Mouse (Mus musculus) heart, adult 2 months (tissue): ENCODE data around the gene Erf. TPM values are rescaled to one million over a fixed set of nuclear protein-coding genes. Genes with fewer than 3 reads are reported as not detected.

Experiments
- DNase-seq, 2 experiments: peaks; one replicate each; pipeline ENCODE4 v3.0.0; 2021
- H3K27ac ChIP-seq: fragments of 200-600 bp; 2 replicates; pipeline ENCODE4 v1.8.1; 2022
- H3K27me3 ChIP-seq: fragments of 200-500 bp; 2 replicates; pipeline ENCODE4 v1.6.1; 2012; ENCODE audit warnings: mild to moderate bottlenecking, low read length, inconsistent platforms, mixed read lengths; ENCODE audit not compliant: control insufficient read depth, insufficient read depth
- H3K36me3 ChIP-seq: fragments of 200-500 bp; 2 replicates; pipeline ENCODE4 v1.6.1; 2012; ENCODE audit warnings: low read length, inconsistent platforms; ENCODE audit not compliant: control insufficient read depth, insufficient read depth
- H3K4me1 ChIP-seq: fragments of 200-500 bp; 2 replicates; pipeline ENCODE4 v1.6.1; 2011; ENCODE audit warnings: low read length; ENCODE audit not compliant: control insufficient read depth, insufficient read depth
- H3K4me3 ChIP-seq: fragments of 200-600 bp; 2 replicates; pipeline ENCODE4 v1.8.1; 2022
- H3K79me2 ChIP-seq: fragments of 200-500 bp; replicated peaks from 2 replicates; pipeline ENCODE4 v1.6.1; 2012; ENCODE audit warnings: mild to moderate bottlenecking, inconsistent platforms, low read length, moderate library complexity, mixed read lengths; ENCODE audit not compliant: control insufficient read depth, insufficient read depth
- H3K9ac ChIP-seq: fragments of 200-500 bp; 2 replicates; pipeline ENCODE4 v1.6.1; 2012; ENCODE audit warnings: low read depth, mild to moderate bottlenecking, control low read depth, inconsistent platforms, low read length, mixed read lengths
- CTCF ChIP-seq: fragments of 200-600 bp; IDR thresholded peaks from 2 replicates; pipeline ENCODE4 v1.8.1; 2022; ENCODE audit warnings: antibody characterized with exemption, mild to moderate bottlenecking, moderate library complexity
- EP300 ChIP-seq: fragments of 200-500 bp; IDR thresholded peaks from 2 replicates; pipeline ENCODE4 v1.6.1; 2011; ENCODE audit warnings: low read depth, low read length, control low read depth; ENCODE audit not compliant: insufficient read depth
- POLR2A ChIP-seq: fragments of 200-500 bp; IDR thresholded peaks from 2 replicates; pipeline ENCODE4 v1.6.1; 2011; ENCODE audit warnings: mild to moderate bottlenecking, low read depth, low read length, control low read depth; ENCODE audit not compliant: insufficient read depth
- WGBS: fragments of 180-500 bp; shearing (Covaris S2); methylation state at CpG from one replicate; pipeline ENCODE4 v1.1.7; 2018; 5-methylcytosine and 5-hydroxymethylcytosine counted together
- intact Hi-C: fragments of 180-260 bp; cut with DNase I; formaldehyde crosslinking; loops from one replicate; pipeline ENCODE4 v1.15.1; 2025
- polyA plus RNA-seq: library from polyadenylated mRNA; depleted of rRNA; stranded (reverse); fragments of >200 nt; gene quantifications from 2 replicates; pipeline ENCODE4 v1.2.3, GENCODE M21; 2012
- total RNA-seq, 2 experiments: library from RNA; stranded (reverse); gene quantifications; 2 replicates each; pipeline ENCODE4 v1.2.3; 2021

Gene Erf
- total and polyA plus RNA-seq, 3 experiments, result 16.5 to 21.2 (median 17.1) TPM

- WGBS, result 22% methylated on average over 8 of the region's 8 CpGs
- H3K27ac ChIP-seq, result peak overlapping the region; percentile 98
- no peaks in the 10 kb centered on the region for H3K27me3 ChIP-seq
- peaks cover 3% of the 10 kb centered on the region; the same call in 1 of the 2 replicates for H3K79me2 ChIP-seq
- H3K4me1 ChIP-seq, result peaks cover 9% of the 10 kb centered on the region
- H3K4me3 ChIP-seq, result peak overlapping the region; percentile 96
- no peak for TF ChIP-seq CTCF
- TF ChIP-seq EP300, result 0 out of 2 replicates have a peak, but pooled peaks have one; percentile 43
- no peak for TF ChIP-seq POLR2A
- peak; percentile 41 to 54 for DNase-seq
- H3K9ac ChIP-seq, result peak overlapping the region; percentile 69
- intact Hi-C loops, result no loop called here
- no peaks in the 10 kb centered on the region for H3K36me3 ChIP-seq
These were observed 1.3 kb upstream of the Erf start for GRCm38 (mm10) chr7:25251822-25252221.

GRCm38 (mm10) chr7:25251071-25251791, 670 bp upstream of the Erf start:
- peaks cover 6% of the 10 kb centered on the region; the same call in 1 of the 2 replicates for H3K79me2 ChIP-seq
- H3K36me3 ChIP-seq, result no peaks in the 10 kb centered on the region
- peaks cover 12% of the 10 kb centered on the region for H3K4me1 ChIP-seq
- no peaks in the 10 kb centered on the region for H3K27me3 ChIP-seq
- H3K9ac ChIP-seq, result peak overlapping the region; percentile 69
- TF ChIP-seq POLR2A, result no peak; the same call in none of the 2 replicates
- TF ChIP-seq EP300, result 0 out of 2 replicates have a peak, but pooled peaks have one; percentile 15
- WGBS, result 7% methylated on average over 22 of the region's 22 CpGs
- H3K4me3 ChIP-seq, result peak overlapping the region; percentile 96
- H3K27ac ChIP-seq, result peak overlapping the region; percentile 98
- intact Hi-C loops, result no loop called here
- DNase-seq, result peak; percentile 75 to 80

GRCm38 (mm10) chr7:25249314-25250140, 1.0 kb downstream of the Erf start:
- TF ChIP-seq CTCF (no peak), POLR2A (0 out of 2 replicates have a peak, but pooled peaks have one; percentile 29)
- intact Hi-C loops, result loop anchor here (1.0 to 5.0 kb wide), 3 partner anchors 29 to 148 kb away; partner anchors contain the start of gene Lipe
- WGBS, result 1% methylated on average over 46 of the region's 73 CpGs

GRCm38 (mm10) chr7:25248846-25249313, 1.7 kb downstream of the Erf start:
- Histone ChIP-seq H3K27me3 (no peaks in the 10 kb centered on the region), H3K27ac (peak overlapping the region; percentile 98), H3K9ac (peak overlapping the region; percentile 96), H3K79me2 (peaks cover 7% of the 10 kb centered on the region; the same call in 1 of the 2 replicates), H3K36me3 (no peaks in the 10 kb centered on the region; the same call in 1 of the 2 replicates), H3K4me3 (peak overlapping the region; percentile 96), H3K4me1 (peaks cover 15% of the 10 kb centered on the region)
- no peak for DNase-seq
- no peak for TF ChIP-seq EP300
- no peak for TF ChIP-seq CTCF
- TF ChIP-seq POLR2A, result no peak
- WGBS, result 0% methylated on average over 25 of the region's 25 CpGs
- intact Hi-C loops, result loop anchor here (5.0 kb wide), 2 partner anchors 128 to 148 kb away; partner anchors contain the start of gene Lipe

More at GRCm38 (mm10) chr7:25249314-25250140, 1.0 kb downstream of the Erf start:
- H3K79me2 ChIP-seq, result peaks cover 7% of the 10 kb centered on the region; the same call in 1 of the 2 replicates
- H3K4me1 ChIP-seq, result peaks cover 15% of the 10 kb centered on the region
- H3K36me3 ChIP-seq, result no peaks in the 10 kb centered on the region; the same call in 1 of the 2 replicates
- no peaks in the 10 kb centered on the region for H3K27me3 ChIP-seq
- H3K9ac ChIP-seq, result peak overlapping the region; percentile 96
- peak overlapping the region; percentile 96 for H3K4me3 ChIP-seq
- peak; percentile 85 to 88 for DNase-seq
- peak overlapping the region; percentile 98 for H3K27ac ChIP-seq

GRCm38 (mm10) chr7:25248018-25248647, 2.4 kb downstream of the Erf start:
- intact Hi-C loops, result loop anchor here (5.0 kb wide), 2 partner anchors 129 to 149 kb away; partner anchors contain the start of gene Lipe
- WGBS, result under 1% methylated on average over 18 of the region's 18 CpGs
- Histone ChIP-seq H3K9ac (peak overlapping the region; percentile 96), H3K36me3 (no peaks in the 10 kb centered on the region; the same call in 1 of the 2 replicates), H3K79me2 (peaks cover 7% of the 10 kb centered on the region; the same call in 1 of the 2 replicates), H3K4me3 (peak overlapping the region; percentile 96), H3K27ac (peak overlapping the region; percentile 98), H3K4me1 (peaks cover 15% of the 10 kb centered on the region), H3K27me3 (no peaks in the 10 kb centered on the region)
- peak in 1 of 2 experiments; percentile 63 for DNase-seq
- TF ChIP-seq CTCF (no peak), EP300 (no peak), POLR2A (no peak)
